Mouse (Mus musculus): Measurements from ENCODE around the gene Fthl17e. TPM values are rescaled to one million over a fixed set of nuclear protein-coding genes. Genes with fewer than 3 reads are reported as not detected.

Fthl17e gene
- polyA plus RNA-seq (2017; shearing (Covaris generic)): not detected

GRCm38 (mm10) chrX:9033193-9033592 lies at the start of gene Fthl17e:
Gene Fthl17e, plus strand, starts transcription at chrX:9033493.

GRCm38 (mm10) chrX:8986655-8987054 lies 46.6 kb upstream of the Fthl17e start, which contains the start of gene Fthl17d:
Gene Fthl17d, minus strand, starts transcription at chrX:8986755.

GRCm38 (mm10) chrX:9062715-9063114 lies 29.4 kb downstream of the Fthl17e start, which contains the start of gene Fthl17f:
Gene Fthl17f, plus strand, starts transcription at chrX:9063015.

Other genes with a start within 250 kb of the Fthl17e start
- not detected for gene Ssxb5, start 229.8 kb upstream of the Fthl17e start, polyA plus RNA-seq (2017; shearing (Covaris generic))
- gene Gm6592, start 189.5 kb upstream of the Fthl17e start, polyA plus RNA-seq (2017; shearing (Covaris generic)): not detected
- not detected for gene Gm5751, start 159.2 kb upstream of the Fthl17e start, polyA plus RNA-seq (2017; shearing (Covaris generic))
- under 1 TPM in 1 of 2 experiments, not detected in 1; 0.79 TPM for gene B630019K06Rik, start 141.1 kb upstream of the Fthl17e start, polyA plus RNA-seq (2017; shearing (Covaris generic))
- not detected for gene Fthl17b, start 70.5 kb upstream of the Fthl17e start, polyA plus RNA-seq (2017; shearing (Covaris generic))
- not detected for gene Fthl17c, start 56.9 kb upstream of the Fthl17e start, polyA plus RNA-seq (2017; shearing (Covaris generic))
- gene Fthl17d, start 46.7 kb upstream of the Fthl17e start, polyA plus RNA-seq (2017; shearing (Covaris generic)): not detected
- not detected for gene Fthl17f, start 29.5 kb downstream of the Fthl17e start, polyA plus RNA-seq (2017; shearing (Covaris generic))
- gene 4930402K13Rik, start 71.1 kb downstream of the Fthl17e start, polyA plus RNA-seq (2017; shearing (Covaris generic)): not detected
- gene Lancl3, start 166.4 kb downstream of the Fthl17e start, polyA plus RNA-seq (2017; shearing (Covaris generic)): under 1 TPM; 0.09 to 0.24 TPM
- not detected for gene Gm14862, start 223.4 kb downstream of the Fthl17e start, polyA plus RNA-seq (2017; shearing (Covaris generic))
- gene Xk, start 239.3 kb downstream of the Fthl17e start, polyA plus RNA-seq (2017; shearing (Covaris generic)): 1 to 10 TPM in 1 of 2 experiments, under 1 TPM in 1; 0.47 to 3.9 TPM